Mouse (Mus musculus): ENCODE results near the gene Hist1h2an. TPM values are rescaled to one million over a fixed set of nuclear protein-coding genes. Genes with fewer than 3 reads are reported as not detected.

The Hist1h2an gene
- total RNA-seq, 1 experiment from 2014 or later = 238 TPM

- ATAC-seq (replicated peaks in 1 of 2; ENCODE audit: insufficient read depth in 1 of 2, low FRiP score in 2 of 2, low TSS enrichment in 1 of 2, low read depth in 1 of 2, poor library complexity in 2 of 2, severe bottlenecking in 2 of 2) = no peak
These were observed 34.7 kb downstream of the Hist1h2an start for GRCm38 (mm10) chr13:21752356-21752755.

GRCm38 (mm10) chr13:21751827-21752226 lies 35.2 kb downstream of the Hist1h2an start:
- ATAC-seq (replicated peaks in 1 of 2; ENCODE audit: insufficient read depth in 1 of 2, low FRiP score in 2 of 2, low TSS enrichment in 1 of 2, low read depth in 1 of 2, poor library complexity in 2 of 2, severe bottlenecking in 2 of 2) = no peak

- ATAC-seq (replicated peaks in 1 of 2; ENCODE audit: insufficient read depth in 1 of 2, low FRiP score in 2 of 2, low TSS enrichment in 1 of 2, low read depth in 1 of 2, poor library complexity in 2 of 2, severe bottlenecking in 2 of 2) = no peak
These were observed 35.6 kb downstream of the Hist1h2an start for GRCm38 (mm10) chr13:21751417-21751816.

GRCm38 (mm10) chr13:21750159-21751017 lies 36.6 kb downstream of the Hist1h2an start, which contains the start of gene Hist1h4k:
Gene Hist1h4k, minus strand, starts transcription at chr13:21750505.
- ATAC-seq (replicated peaks in 1 of 2; ENCODE audit: insufficient read depth in 1 of 2, low FRiP score in 2 of 2, low TSS enrichment in 1 of 2, low read depth in 1 of 2, poor library complexity in 2 of 2, severe bottlenecking in 2 of 2) = peak; percentile 47 to 76

GRCm38 (mm10) chr13:21749387-21750158 lies 37.4 kb downstream of the Hist1h2an start:
- no peak for ATAC-seq (replicated peaks in 1 of 2; ENCODE audit: insufficient read depth in 1 of 2, low FRiP score in 2 of 2, low TSS enrichment in 1 of 2, low read depth in 1 of 2, poor library complexity in 2 of 2, severe bottlenecking in 2 of 2)

GRCm38 (mm10) chr13:21745006-21745405 lies 42.0 kb downstream of the Hist1h2an start:
- ATAC-seq (replicated peaks in 1 of 2; ENCODE audit: insufficient read depth in 1 of 2, low FRiP score in 2 of 2, low TSS enrichment in 1 of 2, low read depth in 1 of 2, poor library complexity in 2 of 2, severe bottlenecking in 2 of 2) = no peak

Other genes with a start within 250 kb of the Hist1h2an start
- gene Olfr1366, start 244.4 kb downstream of the Hist1h2an start, total RNA-seq (2017) = not detected in 2 replicates
- gene Olfr1535, start 227.3 kb downstream of the Hist1h2an start, total RNA-seq (2017) = not detected in 2 replicates
- gene Olfr1364, start 205.5 kb downstream of the Hist1h2an start, total RNA-seq (2017) = not detected in 2 replicates
- not detected in 2 replicates for gene Olfr1362, start 173.2 kb downstream of the Hist1h2an start, total RNA-seq (2017)
- gene Olfr11, start 144.7 kb downstream of the Hist1h2an start, total RNA-seq (2017) = not detected in 2 replicates
- not detected in 2 replicates for gene Olfr1361, start 123.8 kb downstream of the Hist1h2an start, total RNA-seq (2017)
- not detected in 2 replicates for gene Olfr1360, start 109.8 kb downstream of the Hist1h2an start, total RNA-seq (2017)
- gene Olfr1359, start 89.1 kb downstream of the Hist1h2an start, total RNA-seq (2017) = not detected in 2 replicates
- gene Hist1h2bl, start 71.1 kb downstream of the Hist1h2an start, total RNA-seq (2017) = 207 and 226 TPM in 2 replicates
- 605 and 1,529 TPM in 2 replicates for gene Hist1h2ai, start 70.8 kb downstream of the Hist1h2an start, total RNA-seq (2017)
- 66.5 and 218 TPM in 2 replicates for gene Hist1h3h, start 69.6 kb downstream of the Hist1h2an start, total RNA-seq (2017)
- gene Hist1h2bm, start 65.2 kb downstream of the Hist1h2an start, total RNA-seq (2017) = 228 and 356 TPM in 2 replicates
- gene Hist1h4j, start 52.2 kb downstream of the Hist1h2an start, total RNA-seq (2017) = 134 and 252 TPM in 2 replicates
- gene Hist1h4k, start 36.7 kb downstream of the Hist1h2an start, total RNA-seq (2017) = 1,343 and 1,971 TPM in 2 replicates
- gene Hist1h2ak, start 33.4 kb downstream of the Hist1h2an start, total RNA-seq (2017) = 437 and 599 TPM in 2 replicates
- 843 and 1,062 TPM in 2 replicates for gene Hist1h2bn, start 33.1 kb downstream of the Hist1h2an start, total RNA-seq (2017)
- 487 and 689 TPM in 2 replicates for gene Hist1h1b, start 6.6 kb downstream of the Hist1h2an start, total RNA-seq (2017)
- 102 and 199 TPM in 2 replicates for gene Hist1h3i, start 3.8 kb downstream of the Hist1h2an start, total RNA-seq (2017)
- gene Hist1h2bp, start 243 bp upstream of the Hist1h2an start, total RNA-seq (2017) = 17.5 and 24.0 TPM in 2 replicates
- gene Hist1h2bq, start 23.0 kb upstream of the Hist1h2an start, total RNA-seq (2017) = 25.5 and 234 TPM in 2 replicates
- not detected in 2 replicates for gene Hist1h2ao, start 23.2 kb upstream of the Hist1h2an start, total RNA-seq (2017)
- gene Hist1h4m, start 24.5 kb upstream of the Hist1h2an start, total RNA-seq (2017) = 1,005 and 2,128 TPM in 2 replicates
- 608 and 1,167 TPM in 2 replicates for gene Hist1h4n, start 45.0 kb upstream of the Hist1h2an start, total RNA-seq (2017)
- gene Hist1h2ap, start 46.3 kb upstream of the Hist1h2an start, total RNA-seq (2017) = 2,322 and 2,497 TPM in 2 replicates
- gene Hist1h2br, start 46.5 kb upstream of the Hist1h2an start, total RNA-seq (2017) = 126 and 348 TPM in 2 replicates
- 18.3 and 26.9 TPM in 2 replicates for gene Zfp184, start 157.9 kb upstream of the Hist1h2an start, total RNA-seq (2017)
- gene Pom121l2, start 194.0 kb upstream of the Hist1h2an start, total RNA-seq (2017) = not detected in 2 replicates
- gene Prss16, start 222.5 kb upstream of the Hist1h2an start, total RNA-seq (2017) = 0.84 and 1.1 TPM in 2 replicates
- gene Hist1h2ah, start 248.3 kb upstream of the Hist1h2an start, total RNA-seq (2017) = 573 and 874 TPM in 2 replicates
- 735 and 845 TPM in 2 replicates for gene Hist1h2bk, start 248.7 kb upstream of the Hist1h2an start, total RNA-seq (2017)

Measured in hematopoietic stem cell, adult 5-6 weeks (primary cell).